Mouse (Mus musculus) cerebellum, adult 2 months (tissue): Measurements from ENCODE around the gene 1700113H08Rik. TPM values are rescaled to one million over a fixed set of nuclear protein-coding genes. Genes with fewer than 3 reads are reported as not detected.
A peak's percentile ranks its signal among the peaks of the same experiment; 100 is the strongest.

ENCODE experiments used
- DNase-seq, 2 experiments: peaks; one replicate each; pipeline ENCODE4 v3.0.0; 2021
- H3K27ac ChIP-seq: fragments of 200-500 bp; 2 replicates; pipeline ENCODE4 v1.5.1; 2012; ENCODE audit warnings: low read length, control low read depth, inconsistent platforms; ENCODE audit not compliant: insufficient read depth
- H3K27me3 ChIP-seq: fragments of 200-500 bp; 2 replicates; pipeline ENCODE4 v1.6.1; 2012; ENCODE audit warnings: inconsistent platforms, mild to moderate bottlenecking, low read length, moderate library complexity; ENCODE audit not compliant: control insufficient read depth, insufficient read depth
- H3K4me1 ChIP-seq: fragments of 200-500 bp; 2 replicates; pipeline ENCODE4 v1.6.1; 2011; ENCODE audit warnings: low read length; ENCODE audit not compliant: control insufficient read depth, insufficient read depth
- H3K4me3 ChIP-seq: fragments of 200-500 bp; replicated peaks from 2 replicates; pipeline ENCODE3; 2011; ENCODE audit warnings: mild to moderate bottlenecking, low read depth, low read length, control low read depth; ENCODE audit not compliant: insufficient read depth
- CTCF ChIP-seq: fragments of 200-500 bp; IDR thresholded peaks from 2 replicates; pipeline ENCODE4 v1.5.1; 2011; ENCODE audit warnings: low read depth, mild to moderate bottlenecking, control low read depth, low read length, moderate library complexity, borderline replicate concordance; ENCODE audit not compliant: insufficient read depth
- POLR2A ChIP-seq: fragments of 200-500 bp; IDR thresholded peaks from 2 replicates; pipeline ENCODE4 v1.6.1; 2011; ENCODE audit warnings: low read length, control low read depth, borderline replicate concordance; ENCODE audit not compliant: insufficient read depth
- WGBS: fragments of 180-500 bp; shearing (Covaris S2); methylation state at CpG from one replicate; pipeline ENCODE4 v1.1.7; 2018; 5-methylcytosine and 5-hydroxymethylcytosine counted together
- polyA plus RNA-seq: library from polyadenylated mRNA; depleted of rRNA; stranded (reverse); fragments of >200 nt; gene quantifications from 2 replicates; pipeline ENCODE4 v1.2.3, GENCODE M21; 2012

1700113H08Rik gene
- polyA plus RNA-seq, 1 experiment: not detected

DNA sequence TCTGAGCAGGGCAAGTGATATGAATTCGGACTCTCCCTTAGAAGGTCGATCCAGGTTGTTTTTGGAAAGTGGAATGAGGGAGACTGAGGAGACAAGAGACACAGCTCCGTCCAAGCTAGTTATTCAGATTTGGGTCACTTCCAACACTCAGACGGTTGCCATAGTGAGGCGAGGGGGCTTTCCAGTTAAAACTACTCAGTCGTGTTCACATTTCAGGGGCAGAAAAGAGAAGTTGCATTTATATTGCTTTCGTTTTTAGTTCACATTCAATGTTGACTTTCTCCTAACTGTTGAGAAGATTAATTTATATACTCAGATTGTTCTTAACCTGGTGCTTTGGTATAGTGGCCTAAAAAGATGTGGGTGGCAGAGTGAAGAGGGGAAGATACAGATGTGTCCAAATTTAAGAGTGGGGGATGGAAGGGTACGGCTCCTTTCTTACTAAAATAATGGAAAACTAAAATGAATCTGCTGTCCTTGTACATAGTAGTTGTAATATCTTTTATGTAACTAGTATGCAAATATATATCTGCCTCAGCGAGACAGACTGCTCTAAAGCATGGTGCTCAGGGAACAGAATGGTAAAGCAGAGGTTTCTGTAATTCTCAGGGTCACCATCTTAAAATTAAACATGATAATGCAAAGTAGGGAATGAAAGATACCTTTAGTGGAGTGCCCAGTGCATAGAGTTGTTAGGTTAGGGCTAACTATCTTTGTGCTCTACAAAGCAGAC lies 49.9 kb downstream of the 1700113H08Rik start:
- WGBS: 22% methylated on average over 9 of the region's 9 CpGs
- Histone ChIP-seq H3K4me1 (no peaks in the 10 kb centered on the region), H3K4me3 (no peak overlapping the region), H3K27ac (no peak overlapping the region), H3K27me3 (no peaks in the 10 kb centered on the region)
- TF ChIP-seq CTCF: no peak
- DNase-seq: no peak

DNA sequence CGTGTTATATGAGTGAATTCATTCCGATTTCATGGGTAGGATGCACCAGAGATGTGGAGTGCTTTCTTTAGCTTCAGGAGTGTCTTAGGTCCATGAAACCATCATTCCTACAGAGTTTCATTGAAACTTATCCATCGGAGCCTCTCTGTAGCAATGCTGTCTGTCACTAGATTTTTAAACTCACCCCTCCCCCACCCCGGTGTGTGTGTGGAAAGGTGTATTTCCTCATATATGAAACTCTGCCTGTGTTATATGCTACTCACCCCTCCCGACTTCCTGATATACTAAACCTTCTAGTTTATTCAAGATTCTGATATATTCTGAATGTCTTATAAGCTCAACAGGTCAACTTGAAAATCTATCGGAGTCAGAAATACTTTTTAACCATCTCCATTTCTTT lies 50.5 kb downstream of the 1700113H08Rik start:
- DNase-seq: no peak
- WGBS: 74% methylated on average over 6 of the region's 6 CpGs
- Histone ChIP-seq H3K4me1 (no peaks in the 10 kb centered on the region), H3K27me3 (no peaks in the 10 kb centered on the region), H3K27ac (no peak overlapping the region), H3K4me3 (no peak overlapping the region)
- TF ChIP-seq CTCF (no peak), POLR2A (no peak)

DNA sequence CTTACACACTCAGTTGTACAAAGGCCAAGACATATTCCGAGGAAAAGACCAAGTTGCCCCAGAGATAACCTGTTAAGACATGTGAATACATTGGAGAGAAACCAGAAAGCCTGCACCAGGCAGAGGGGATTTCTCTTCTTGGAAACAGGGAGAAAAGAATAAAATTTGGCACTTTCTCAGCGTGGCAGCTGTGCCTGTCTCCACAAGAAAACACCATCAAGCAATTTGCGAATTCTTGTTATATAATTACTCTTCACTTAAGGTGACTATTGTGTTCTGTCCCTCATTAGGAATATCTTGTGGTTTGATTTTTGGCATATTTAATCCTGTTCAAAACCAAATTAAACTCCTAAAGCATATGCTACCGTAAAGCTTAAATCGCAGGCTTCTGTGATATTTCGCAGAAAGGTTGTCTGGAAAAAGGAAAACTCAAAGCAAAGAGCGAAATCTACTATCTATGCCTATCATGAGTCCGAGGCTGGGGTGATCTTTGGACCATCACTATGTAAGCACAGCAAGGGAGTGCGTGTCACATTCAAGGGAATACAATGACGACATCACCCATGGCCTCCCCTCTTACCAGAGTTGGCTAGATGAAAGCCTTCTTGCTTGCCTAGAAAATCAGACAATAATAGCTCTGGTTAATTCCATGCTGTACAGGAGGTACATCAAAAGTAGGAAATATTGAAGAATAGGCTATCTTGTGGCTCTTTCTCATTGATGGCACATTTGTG lies 51.4 kb downstream of the 1700113H08Rik start:
- H3K4me3 ChIP-seq: no peak overlapping the region
- H3K27me3 ChIP-seq: no peaks in the 10 kb centered on the region
- no peak for DNase-seq
- TF ChIP-seq CTCF (no peak), POLR2A (no peak)
- 51% methylated on average over 10 of the region's 10 CpGs for WGBS
- no peak overlapping the region for H3K27ac ChIP-seq
- H3K4me1 ChIP-seq: no peaks in the 10 kb centered on the region

DNA sequence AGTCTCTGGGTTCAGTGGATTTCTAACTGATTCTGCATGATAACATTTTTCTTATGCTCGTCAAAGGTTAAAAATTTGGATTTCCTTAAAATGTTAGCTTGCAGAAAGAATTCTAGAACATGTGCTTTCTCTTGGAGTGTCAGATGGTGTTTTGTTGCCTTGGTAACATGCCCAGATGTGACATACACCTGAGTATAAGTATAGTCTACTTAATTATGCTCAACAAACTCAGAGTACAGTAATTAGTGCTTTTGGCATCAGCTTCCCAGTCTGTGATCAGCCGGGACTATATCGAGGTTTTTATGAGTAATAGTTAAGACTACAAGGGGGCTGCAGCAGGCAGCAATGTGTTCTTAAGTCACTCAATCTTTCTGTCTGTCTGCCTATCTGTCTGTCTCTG lies 53.1 kb downstream of the 1700113H08Rik start:
- H3K4me1 ChIP-seq: no peaks in the 10 kb centered on the region
- 63% methylated on average over 3 of the region's 3 CpGs for whole genome bisulfite sequencing
- H3K27me3 ChIP-seq: no peaks in the 10 kb centered on the region
- no peak for DNase-seq
- no peak overlapping the region for H3K4me3 ChIP-seq
- H3K27ac ChIP-seq: no peak overlapping the region
- no peak for TF ChIP-seq POLR2A
- TF ChIP-seq CTCF: no peak

DNA sequence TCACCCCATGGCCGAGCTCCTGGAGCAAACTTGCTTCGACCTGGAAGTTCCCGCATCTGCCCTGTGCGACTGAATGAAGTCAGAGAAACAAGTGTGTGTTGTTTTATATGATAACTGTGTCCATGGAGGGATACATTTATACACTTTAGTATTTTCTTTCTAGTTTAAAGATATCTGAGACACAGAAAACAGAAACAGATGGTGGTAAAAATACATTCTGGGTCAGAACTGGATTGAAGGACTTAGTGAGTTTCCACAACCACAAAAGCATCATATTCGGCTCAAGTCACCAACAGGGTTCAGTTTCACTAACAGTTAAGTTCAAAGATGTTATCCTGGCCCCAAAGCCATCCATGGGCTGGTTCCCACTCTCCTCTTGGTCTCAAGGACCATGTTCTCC lies 67.2 kb downstream of the 1700113H08Rik start:
- 94% methylated on average over 5 of the region's 5 CpGs for WGBS
- Histone ChIP-seq H3K4me1 (no peaks in the 10 kb centered on the region), H3K27ac (no peak overlapping the region), H3K4me3 (no peak overlapping the region), H3K27me3 (no peaks in the 10 kb centered on the region)
- DNase-seq: no peak
- TF ChIP-seq POLR2A (no peak), CTCF (no peak)

DNA sequence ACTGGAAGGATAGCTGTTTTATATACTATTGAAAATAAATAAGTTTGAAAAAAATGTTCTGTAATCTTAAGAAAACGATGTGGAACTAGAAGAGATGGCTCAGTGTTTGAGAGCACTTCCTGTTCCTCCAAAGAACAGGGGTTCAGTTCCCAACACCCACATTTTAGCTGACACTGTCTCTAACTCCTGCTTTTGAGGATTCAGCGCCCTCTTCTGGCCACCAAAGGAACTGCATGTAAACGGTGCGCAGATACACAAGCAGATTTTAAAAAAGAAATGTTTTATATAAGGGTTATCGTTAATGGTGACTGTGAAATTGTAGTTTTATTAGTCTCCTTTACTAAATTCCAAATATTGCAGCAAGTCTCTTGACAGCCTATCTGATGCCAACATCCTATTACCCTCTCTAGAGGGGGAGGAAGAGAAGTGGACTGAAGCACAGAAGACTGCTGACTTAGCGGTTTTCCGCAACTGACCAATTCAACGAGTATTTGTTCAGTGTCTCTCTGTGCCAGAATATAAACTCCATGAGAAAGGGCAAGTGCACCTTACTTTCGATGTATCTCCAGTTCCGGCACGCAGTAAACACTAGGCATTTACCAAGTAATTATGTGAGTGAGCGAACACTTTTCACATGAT lies 68.5 kb downstream of the 1700113H08Rik start:
- no peaks in the 10 kb centered on the region for H3K27me3 ChIP-seq
- TF ChIP-seq POLR2A: no peak
- peak; percentile 8; the same call in 1 of the 2 replicates for TF ChIP-seq CTCF
- 87% methylated on average over 12 of the region's 12 CpGs for WGBS
- H3K27ac ChIP-seq: no peak overlapping the region
- H3K4me1 ChIP-seq: no peaks in the 10 kb centered on the region
- DNase-seq: no peak
- H3K4me3 ChIP-seq: no peak overlapping the region

DNA sequence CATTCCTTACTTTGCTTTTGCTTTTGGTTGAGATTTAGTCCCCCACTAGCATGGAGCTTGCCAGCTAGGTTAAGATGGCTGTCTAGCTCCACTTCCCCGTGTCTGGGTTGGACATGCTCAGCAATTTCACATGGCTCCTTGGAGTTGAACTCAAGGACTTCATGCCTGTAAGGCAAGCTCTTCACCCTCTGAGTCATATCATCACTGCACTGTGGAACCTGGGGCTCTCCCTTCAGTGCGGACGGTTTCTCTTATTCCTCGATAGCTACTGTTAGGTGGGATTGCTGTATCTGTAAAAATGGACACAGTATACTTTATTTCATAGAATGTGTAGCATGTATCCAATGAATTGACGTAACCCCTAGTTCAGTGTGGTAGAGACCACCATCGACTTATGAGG lies 93.2 kb downstream of the 1700113H08Rik start:
- H3K4me1 ChIP-seq: no peaks in the 10 kb centered on the region
- DNase-seq: no peak
- 97% methylated on average over 6 of the region's 6 CpGs for WGBS
- TF ChIP-seq CTCF (no peak), POLR2A (no peak)
- no peaks in the 10 kb centered on the region for H3K27me3 ChIP-seq
- no peak overlapping the region for H3K4me3 ChIP-seq
- H3K27ac ChIP-seq: no peak overlapping the region
